Mouse (Mus musculus): ENCODE measurements around the gene Alg2. TPM values are rescaled to one million over a fixed set of nuclear protein-coding genes. Genes with fewer than 3 reads are reported as not detected.

Alg2 gene
- polyA plus RNA-seq, 1 experiment from 2014 or later = 68.9 TPM

- peaks cover 17% of the 10 kb centered on the region for H3K4me1 ChIP-seq (ENCODE audit: control insufficient read depth, insufficient read depth, low read length)
- peaks cover 67% of the 10 kb centered on the region for H3K36me3 ChIP-seq (ENCODE audit: control insufficient read depth, insufficient read depth, low read length)
- H3K27ac ChIP-seq (replicated peaks; ENCODE audit: low read depth, low read length) = peak overlapping the region; percentile 88
- peak overlapping the region; percentile 62 for H3K4me3 ChIP-seq (ENCODE audit: low read depth, low read length)
- ATAC-seq (ENCODE audit: low read depth) (no peak; the same call in 1 of the 2 replicates), DNase-seq (ENCODE audit: low spot score) (no peak)
- H3K27me3 ChIP-seq (replicated peaks; ENCODE audit: control insufficient read depth, insufficient read depth, low read length) = no peaks in the 10 kb centered on the region
- H3K9me3 ChIP-seq (ENCODE audit: control insufficient read depth, low read length) = peaks cover 7% of the 10 kb centered on the region
- peak overlapping the region; percentile 80 for H3K4me2 ChIP-seq (ENCODE audit: low read depth, low read length)
- H3K9ac ChIP-seq (ENCODE audit: low read depth, low read length) = peak overlapping the region; percentile 76
- WGBS = 14% methylated on average over 31 of the region's 31 CpGs
These were observed 854 bp upstream of the Alg2 start for GRCm38 (mm10) chr4:47474730-47475643.

GRCm38 (mm10) chr4:47473586-47473967 lies 556 bp downstream of the Alg2 start:
- Histone ChIP-seq H3K27ac (replicated peaks; ENCODE audit: low read depth, low read length) (peak overlapping the region; percentile 88), H3K4me3 (ENCODE audit: low read depth, low read length) (peak overlapping the region; percentile 62), H3K9me3 (ENCODE audit: control insufficient read depth, low read length) (peaks cover 17% of the 10 kb centered on the region), H3K36me3 (ENCODE audit: control insufficient read depth, insufficient read depth, low read length) (peaks cover 69% of the 10 kb centered on the region), H3K9ac (ENCODE audit: low read depth, low read length) (peak overlapping the region; percentile 76), H3K4me1 (ENCODE audit: control insufficient read depth, insufficient read depth, low read length) (peaks cover 17% of the 10 kb centered on the region), H3K4me2 (ENCODE audit: low read depth, low read length) (peak overlapping the region; percentile 80), H3K27me3 (replicated peaks; ENCODE audit: control insufficient read depth, insufficient read depth, low read length) (no peaks in the 10 kb centered on the region)
- WGBS = 2% methylated on average over 7 of the region's 14 CpGs
- DNase-seq (ENCODE audit: low spot score) (peak; percentile 63), ATAC-seq (ENCODE audit: low read depth) (no peak)

- DNase-seq (ENCODE audit: low spot score) = no peak
- peaks cover 20% of the 10 kb centered on the region for H3K9me3 ChIP-seq (ENCODE audit: control insufficient read depth, low read length)
- no peak overlapping the region for H3K27ac ChIP-seq (replicated peaks; ENCODE audit: low read depth, low read length)
- no peak overlapping the region for H3K4me2 ChIP-seq (ENCODE audit: low read depth, low read length)
- ATAC-seq (ENCODE audit: low read depth) = no peak
- H3K36me3 ChIP-seq (ENCODE audit: control insufficient read depth, insufficient read depth, low read length) = peaks cover 56% of the 10 kb centered on the region
- no peak overlapping the region for H3K4me3 ChIP-seq (ENCODE audit: low read depth, low read length)
- no peaks in the 10 kb centered on the region for H3K4me1 ChIP-seq (ENCODE audit: control insufficient read depth, insufficient read depth, low read length)
- WGBS = 91% methylated on average over 2 of the region's 2 CpGs
- H3K27me3 ChIP-seq (replicated peaks; ENCODE audit: control insufficient read depth, insufficient read depth, low read length) = no peaks in the 10 kb centered on the region
- no peak overlapping the region for H3K9ac ChIP-seq (ENCODE audit: low read depth, low read length)
These were observed 6.9 kb downstream of the Alg2 start for GRCm38 (mm10) chr4:47467196-47467595.

- H3K9me3 ChIP-seq (ENCODE audit: control insufficient read depth, low read length) = no peaks in the 10 kb centered on the region
- H3K36me3 ChIP-seq (ENCODE audit: control insufficient read depth, insufficient read depth, low read length) = no peaks in the 10 kb centered on the region
- 28% methylated on average over 18 of the region's 18 CpGs for WGBS
- no peak overlapping the region for H3K4me2 ChIP-seq (ENCODE audit: low read depth, low read length)
- DNase-seq (ENCODE audit: low spot score) (no peak), ATAC-seq (ENCODE audit: low read depth) (no peak)
- no peak overlapping the region for H3K27ac ChIP-seq (replicated peaks; ENCODE audit: low read depth, low read length)
- H3K4me3 ChIP-seq (ENCODE audit: low read depth, low read length) = no peak overlapping the region
- H3K4me1 ChIP-seq (ENCODE audit: control insufficient read depth, insufficient read depth, low read length) = no peaks in the 10 kb centered on the region
- H3K27me3 ChIP-seq (replicated peaks; ENCODE audit: control insufficient read depth, insufficient read depth, low read length) = no peaks in the 10 kb centered on the region
- no peak overlapping the region for H3K9ac ChIP-seq (ENCODE audit: low read depth, low read length)
These were observed 24.3 kb downstream of the Alg2 start for GRCm38 (mm10) chr4:47449586-47450522.

GRCm38 (mm10) chr4:47449116-47449515 lies 25.0 kb downstream of the Alg2 start:
- 43% methylated on average over 5 of the region's 5 CpGs for WGBS
- no peaks in the 10 kb centered on the region for H3K4me1 ChIP-seq (ENCODE audit: control insufficient read depth, insufficient read depth, low read length)
- H3K4me2 ChIP-seq (ENCODE audit: low read depth, low read length) = no peak overlapping the region
- ATAC-seq (ENCODE audit: low read depth) (no peak), DNase-seq (ENCODE audit: low spot score) (no peak)
- no peaks in the 10 kb centered on the region for H3K9me3 ChIP-seq (ENCODE audit: control insufficient read depth, low read length)
- H3K27me3 ChIP-seq (replicated peaks; ENCODE audit: control insufficient read depth, insufficient read depth, low read length) = no peaks in the 10 kb centered on the region
- no peak overlapping the region for H3K27ac ChIP-seq (replicated peaks; ENCODE audit: low read depth, low read length)
- H3K4me3 ChIP-seq (ENCODE audit: low read depth, low read length) = no peak overlapping the region
- H3K36me3 ChIP-seq (ENCODE audit: control insufficient read depth, insufficient read depth, low read length) = no peaks in the 10 kb centered on the region
- H3K9ac ChIP-seq (ENCODE audit: low read depth, low read length) = no peak overlapping the region

GRCm38 (mm10) chr4:47448526-47448925 lies 25.6 kb downstream of the Alg2 start:
- no peak overlapping the region for H3K4me2 ChIP-seq (ENCODE audit: low read depth, low read length)
- DNase-seq (ENCODE audit: low spot score) = no peak
- 83% methylated on average over 3 of the region's 3 CpGs for WGBS
- H3K27me3 ChIP-seq (replicated peaks; ENCODE audit: control insufficient read depth, insufficient read depth, low read length) = no peaks in the 10 kb centered on the region
- no peak overlapping the region for H3K9ac ChIP-seq (ENCODE audit: low read depth, low read length)
- no peaks in the 10 kb centered on the region for H3K36me3 ChIP-seq (ENCODE audit: control insufficient read depth, insufficient read depth, low read length)
- ATAC-seq (ENCODE audit: low read depth) = no peak
- no peak overlapping the region for H3K27ac ChIP-seq (replicated peaks; ENCODE audit: low read depth, low read length)
- no peak overlapping the region for H3K4me3 ChIP-seq (ENCODE audit: low read depth, low read length)
- H3K4me1 ChIP-seq (ENCODE audit: control insufficient read depth, insufficient read depth, low read length) = no peaks in the 10 kb centered on the region
- H3K9me3 ChIP-seq (ENCODE audit: control insufficient read depth, low read length) = no peaks in the 10 kb centered on the region

GRCm38 (mm10) chr4:47440951-47441350 lies 33.2 kb downstream of the Alg2 start:
- H3K9ac ChIP-seq (ENCODE audit: low read depth, low read length) = no peak overlapping the region
- ATAC-seq (ENCODE audit: low read depth) (no peak), DNase-seq (ENCODE audit: low spot score) (no peak)
- no peak overlapping the region for H3K4me3 ChIP-seq (ENCODE audit: low read depth, low read length)
- H3K4me1 ChIP-seq (ENCODE audit: control insufficient read depth, insufficient read depth, low read length) = 0 out of 2 replicates have a peak, but pooled peaks cover 3% of the 10 kb centered on the region
- H3K27ac ChIP-seq (replicated peaks; ENCODE audit: low read depth, low read length) = no peak overlapping the region
- no peaks in the 10 kb centered on the region for H3K27me3 ChIP-seq (replicated peaks; ENCODE audit: control insufficient read depth, insufficient read depth, low read length)
- 88% methylated on average over 11 of the region's 11 CpGs for WGBS
- no peaks in the 10 kb centered on the region for H3K9me3 ChIP-seq (ENCODE audit: control insufficient read depth, low read length)
- no peaks in the 10 kb centered on the region for H3K36me3 ChIP-seq (ENCODE audit: control insufficient read depth, insufficient read depth, low read length)
- H3K4me2 ChIP-seq (ENCODE audit: low read depth, low read length) = no peak overlapping the region

GRCm38 (mm10) chr4:47438956-47439355 lies 35.2 kb downstream of the Alg2 start:
- no peak for DNase-seq (ENCODE audit: low spot score)
- H3K9ac ChIP-seq (ENCODE audit: low read depth, low read length) = no peak overlapping the region
- no peak for ATAC-seq (ENCODE audit: low read depth)

More at GRCm38 (mm10) chr4:47438956-47439355, 35.2 kb downstream of the Alg2 start:
- Histone ChIP-seq H3K9me3 (ENCODE audit: control insufficient read depth, low read length) (no peaks in the 10 kb centered on the region), H3K27ac (replicated peaks; ENCODE audit: low read depth, low read length) (no peak overlapping the region), H3K4me1 (ENCODE audit: control insufficient read depth, insufficient read depth, low read length) (0 out of 2 replicates have a peak, but pooled peaks cover 3% of the 10 kb centered on the region), H3K27me3 (replicated peaks; ENCODE audit: control insufficient read depth, insufficient read depth, low read length) (no peaks in the 10 kb centered on the region), H3K4me2 (ENCODE audit: low read depth, low read length) (no peak overlapping the region), H3K36me3 (ENCODE audit: control insufficient read depth, insufficient read depth, low read length) (no peaks in the 10 kb centered on the region), H3K4me3 (ENCODE audit: low read depth, low read length) (no peak overlapping the region)
- WGBS = 81% methylated on average over 6 of the region's 6 CpGs
